Mouse (Mus musculus) MEL (cell line): Measurements from ENCODE around the gene Mmp21. TPM values are rescaled to one million over a fixed set of nuclear protein-coding genes. Genes with fewer than 3 reads are reported as not detected.

Experiments used
- DNase-seq: peaks from one replicate; pipeline ENCODE4 v3.0.0; 2011; ENCODE audit warnings: low read depth, low spot score
- H3K27ac ChIP-seq: 2 replicates; pipeline ENCODE4 v1.5.1; 2012; ENCODE audit warnings: low read depth, mild to moderate bottlenecking, control low read depth, low read length, moderate library complexity; ENCODE audit not compliant: control insufficient read depth
- H3K27me3 ChIP-seq, 2 experiments: fragments of 150-350 bp in 1 of 2; sonication (generic) in 1 of 2; 2 replicates each; pipeline ENCODE4 v1.6.1; 2012; ENCODE audit warnings: low read length in 2 of 2, mild to moderate bottlenecking in 2 of 2, improper control_type of control experiment in 1 of 2, moderate library complexity in 1 of 2; ENCODE audit not compliant: insufficient read depth in 2 of 2, control insufficient read depth in 1 of 2
- H3K36me3 ChIP-seq, 2 experiments: 2 replicates each; pipeline ENCODE4 v1.6.1; 2012 to 2014; ENCODE audit warnings: low read length in 2 of 2, improper control_type of control experiment in 1 of 2, inconsistent platforms in 1 of 2, mild to moderate bottlenecking in 1 of 2; ENCODE audit not compliant: insufficient read depth in 2 of 2, control insufficient read depth in 1 of 2
- H3K4me1 ChIP-seq, 2 experiments: fragments of 150-350 bp in 1 of 2; sonication (generic) in 1 of 2; 2 replicates each; pipeline ENCODE4 v1.6.1; 2012; ENCODE audit warnings: low read length in 2 of 2, improper control_type of control experiment in 1 of 2, mild to moderate bottlenecking in 1 of 2; ENCODE audit not compliant: insufficient read depth in 2 of 2, control insufficient read depth in 1 of 2
- H3K4me3 ChIP-seq, 2 experiments: fragments of 150-350 bp in 1 of 2; sonication (generic) in 1 of 2; 2 replicates each; pipeline ENCODE4 v1.5.1; 2012; ENCODE audit warnings: low read depth in 2 of 2, low read length in 2 of 2, mild to moderate bottlenecking in 2 of 2, moderate library complexity in 2 of 2, control low read depth in 1 of 2, improper control_type of control experiment in 1 of 2; ENCODE audit not compliant: control insufficient read depth in 1 of 2, insufficient read depth in 1 of 2
- H3K79me2 ChIP-seq: 2 replicates; pipeline ENCODE4 v1.6.1; 2012; ENCODE audit warnings: mild to moderate bottlenecking, low read length, moderate library complexity; ENCODE audit not compliant: control insufficient read depth, poor library complexity, insufficient read depth
- H3K9ac ChIP-seq: 2 replicates; pipeline ENCODE4 v1.6.1; 2012; ENCODE audit warnings: low read depth, mild to moderate bottlenecking, control low read depth, low read length, moderate library complexity; ENCODE audit not compliant: control insufficient read depth, poor library complexity, severe bottlenecking
- H3K9me3 ChIP-seq: fragments of 150-350 bp; sonication (generic); replicated peaks from 2 replicates; pipeline ENCODE4 v1.6.1; 2012; ENCODE audit warnings: mild to moderate bottlenecking, low read length, improper control_type of control experiment, moderate library complexity; ENCODE audit not compliant: insufficient read depth
- BHLHE40 ChIP-seq: IDR thresholded peaks from 2 replicates; pipeline ENCODE4 v1.6.1; 2012; ENCODE audit warnings: low read depth, mild to moderate bottlenecking, inconsistent platforms, low read length, improper control_type of control experiment, borderline replicate concordance
- CHD2 ChIP-seq: IDR thresholded peaks from 2 replicates; pipeline ENCODE4 v1.6.1; 2011; ENCODE audit warnings: low read length, improper control_type of control experiment
- CTCF ChIP-seq, 3 experiments: IDR thresholded peaks in 2 of 3; conservative IDR thresholded peaks in 1 of 3; 2 replicates each; pipeline ENCODE4 v1.5.1; 2011 to 2012; ENCODE audit warnings: low read length in 3 of 3, low read depth in 2 of 3, mild to moderate bottlenecking in 2 of 3, improper control_type of control experiment in 1 of 3, inconsistent platforms in 1 of 3, mixed read lengths in 1 of 3, moderate library complexity in 1 of 3; ENCODE audit not compliant: control insufficient read depth in 1 of 3, insufficient read depth in 1 of 3, poor library complexity in 1 of 3, severe bottlenecking in 1 of 3
- E2F4 ChIP-seq: IDR thresholded peaks from 2 replicates; pipeline ENCODE4 v1.6.1; 2011; ENCODE audit warnings: low read depth, low read length, improper control_type of control experiment, borderline replicate concordance
- ELF1 ChIP-seq: IDR thresholded peaks from 2 replicates; pipeline ENCODE4 v1.6.1; 2014; ENCODE audit warnings: low read depth, mild to moderate bottlenecking, inconsistent platforms, low read length, improper control_type of control experiment, moderate library complexity
- EP300 ChIP-seq, 2 experiments: IDR thresholded peaks; 2 replicates each; pipeline ENCODE4 v1.6.1; 2011; ENCODE audit warnings: improper control_type of control experiment in 2 of 2, low read length in 2 of 2, low read depth in 1 of 2, mild to moderate bottlenecking in 1 of 2
- ETS1 ChIP-seq: IDR thresholded peaks from 2 replicates; pipeline ENCODE4 v1.6.1; 2012; ENCODE audit warnings: low read depth, mild to moderate bottlenecking, inconsistent platforms, low read length, improper control_type of control experiment, moderate library complexity
- GATA1 ChIP-seq: IDR thresholded peaks from 2 replicates; pipeline ENCODE4 v1.6.1; 2011; ENCODE audit warnings: low read depth, low read length, improper control_type of control experiment
- HCFC1 ChIP-seq: IDR thresholded peaks from 2 replicates; pipeline ENCODE4 v1.6.1; 2012; ENCODE audit warnings: low read depth, mild to moderate bottlenecking, inconsistent platforms, low read length, improper control_type of control experiment, moderate library complexity
- JUND ChIP-seq: IDR thresholded peaks from 2 replicates; pipeline ENCODE4 v1.6.1; 2011; ENCODE audit warnings: low read depth, mild to moderate bottlenecking, improper control_type of control experiment, low read length
- MAFK ChIP-seq: IDR thresholded peaks from 2 replicates; pipeline ENCODE4 v1.6.1; 2011; ENCODE audit warnings: low read depth, mild to moderate bottlenecking, low read length, improper control_type of control experiment, borderline replicate concordance
- MAX ChIP-seq: IDR thresholded peaks from 2 replicates; pipeline ENCODE4 v1.6.1; 2011; ENCODE audit warnings: low read length, improper control_type of control experiment
- MAZ ChIP-seq: IDR thresholded peaks from 2 replicates; pipeline ENCODE4 v1.6.1; 2012; ENCODE audit warnings: low read depth, mild to moderate bottlenecking, inconsistent platforms, low read length, improper control_type of control experiment
- MEF2A ChIP-seq: IDR thresholded peaks from 2 replicates; pipeline ENCODE4 v1.6.1; 2014; ENCODE audit warnings: low read depth, mild to moderate bottlenecking, inconsistent platforms, low read length, improper control_type of control experiment; ENCODE audit not compliant: poor library complexity, insufficient replicate concordance, severe bottlenecking; ENCODE audit errors: extremely low read depth
- MXI1 ChIP-seq: IDR thresholded peaks from 2 replicates; pipeline ENCODE4 v1.6.1; 2011; ENCODE audit warnings: mild to moderate bottlenecking, low read depth, low read length, improper control_type of control experiment
- MYC ChIP-seq: IDR thresholded peaks from 2 replicates; pipeline ENCODE4 v1.6.1; 2011; ENCODE audit warnings: low read depth, mild to moderate bottlenecking, low read length, improper control_type of control experiment, moderate library complexity
- NELFE ChIP-seq: IDR thresholded peaks from 2 replicates; pipeline ENCODE4 v1.6.1; 2011; ENCODE audit warnings: low read depth, low read length, improper control_type of control experiment
- POLR2A ChIP-seq, 2 experiments: IDR thresholded peaks; 2 replicates each; pipeline ENCODE4 v1.6.1; 2011 to 2012; ENCODE audit warnings: low read length in 2 of 2, mild to moderate bottlenecking in 2 of 2, control low read depth in 1 of 2, improper control_type of control experiment in 1 of 2, low read depth in 1 of 2, moderate library complexity in 1 of 2; ENCODE audit not compliant: control insufficient read depth in 1 of 2, insufficient read depth in 1 of 2, poor library complexity in 1 of 2
- POLR2AphosphoS2 ChIP-seq: IDR thresholded peaks from 2 replicates; pipeline ENCODE4 v1.6.1; 2011; ENCODE audit warnings: low read length, improper control_type of control experiment
- RAD21 ChIP-seq: IDR thresholded peaks from 2 replicates; pipeline ENCODE4 v1.6.1; 2011; ENCODE audit warnings: mild to moderate bottlenecking, low read depth, low read length, improper control_type of control experiment
- RCOR1 ChIP-seq: IDR thresholded peaks from 2 replicates; pipeline ENCODE4 v1.6.1; 2012; ENCODE audit warnings: low read depth, mild to moderate bottlenecking, inconsistent platforms, low read length, improper control_type of control experiment
- SIN3A ChIP-seq: IDR thresholded peaks from 2 replicates; pipeline ENCODE4 v1.6.1; 2012; ENCODE audit warnings: low read length, improper control_type of control experiment, inconsistent platforms
- SMC3 ChIP-seq: IDR thresholded peaks from 2 replicates; pipeline ENCODE4 v1.6.1; 2011; ENCODE audit warnings: low read depth, low read length, improper control_type of control experiment
- TAL1 ChIP-seq: IDR thresholded peaks from 2 replicates; pipeline ENCODE4 v1.6.1; 2012; ENCODE audit warnings: mild to moderate bottlenecking, inconsistent platforms, low read length, moderate library complexity, mixed read lengths
- TCF12 ChIP-seq: IDR thresholded peaks from 2 replicates; pipeline ENCODE4 v1.6.1; 2014; ENCODE audit warnings: low read depth, mild to moderate bottlenecking, inconsistent platforms, low read length, improper control_type of control experiment, moderate library complexity
- UBTF ChIP-seq: IDR thresholded peaks from 2 replicates; pipeline ENCODE4 v1.6.1; 2012; ENCODE audit warnings: low read depth, mild to moderate bottlenecking, inconsistent platforms, low read length, improper control_type of control experiment, moderate library complexity, borderline replicate concordance; ENCODE audit not compliant: insufficient read depth
- USF1 ChIP-seq: IDR thresholded peaks from 2 replicates; pipeline ENCODE4 v1.6.1; 2014; ENCODE audit warnings: low read depth, mild to moderate bottlenecking, inconsistent platforms, low read length, improper control_type of control experiment, moderate library complexity
- USF2 ChIP-seq, 2 experiments: IDR thresholded peaks; 2 replicates each; pipeline ENCODE4 v1.6.1; 2011 to 2012; ENCODE audit warnings: improper control_type of control experiment in 2 of 2, low read length in 2 of 2, borderline replicate concordance in 1 of 2, inconsistent platforms in 1 of 2, low read depth in 1 of 2, mild to moderate bottlenecking in 1 of 2; ENCODE audit not compliant: insufficient read depth in 1 of 2
- ZC3H11A ChIP-seq: IDR thresholded peaks from 2 replicates; pipeline ENCODE4 v1.6.1; 2012; ENCODE audit warnings: low read depth, mild to moderate bottlenecking, inconsistent platforms, low read length, improper control_type of control experiment
- ZKSCAN1 ChIP-seq: IDR thresholded peaks from 2 replicates; pipeline ENCODE4 v1.6.1; 2012; ENCODE audit warnings: low read depth, mild to moderate bottlenecking, inconsistent platforms, low read length, improper control_type of control experiment, moderate library complexity
- ZNF384 ChIP-seq: IDR thresholded peaks from 2 replicates; pipeline ENCODE4 v1.6.1; 2012; ENCODE audit warnings: low read depth, mild to moderate bottlenecking, inconsistent platforms, low read length, improper control_type of control experiment
- polyA plus RNA-seq, 2 experiments: library from polyadenylated mRNA; stranded (reverse) in 1 of 2; unstranded in 1 of 2; fragments of >175 nt in 1 of 2; fragments of >200 nt in 1 of 2; gene quantifications; 2 replicates each; pipeline versions ENCODE4 v1.2.1 to v1.2.4; 2012; ENCODE audit warnings: low replicate concordance in 2 of 2, low read depth in 1 of 2; ENCODE audit not compliant: insufficient read length in 2 of 2, insufficient read depth in 1 of 2, missing spikeins in 1 of 2
- total RNA-seq: library from RNA; depleted of rRNA; stranded (reverse); fragments of 300-350 nt; gene quantifications from 2 replicates; pipeline ENCODE4 v1.2.3, GENCODE M21; 2012

Gene Mmp21
- total and polyA plus RNA-seq, 3 experiments, result not detected

DNA sequence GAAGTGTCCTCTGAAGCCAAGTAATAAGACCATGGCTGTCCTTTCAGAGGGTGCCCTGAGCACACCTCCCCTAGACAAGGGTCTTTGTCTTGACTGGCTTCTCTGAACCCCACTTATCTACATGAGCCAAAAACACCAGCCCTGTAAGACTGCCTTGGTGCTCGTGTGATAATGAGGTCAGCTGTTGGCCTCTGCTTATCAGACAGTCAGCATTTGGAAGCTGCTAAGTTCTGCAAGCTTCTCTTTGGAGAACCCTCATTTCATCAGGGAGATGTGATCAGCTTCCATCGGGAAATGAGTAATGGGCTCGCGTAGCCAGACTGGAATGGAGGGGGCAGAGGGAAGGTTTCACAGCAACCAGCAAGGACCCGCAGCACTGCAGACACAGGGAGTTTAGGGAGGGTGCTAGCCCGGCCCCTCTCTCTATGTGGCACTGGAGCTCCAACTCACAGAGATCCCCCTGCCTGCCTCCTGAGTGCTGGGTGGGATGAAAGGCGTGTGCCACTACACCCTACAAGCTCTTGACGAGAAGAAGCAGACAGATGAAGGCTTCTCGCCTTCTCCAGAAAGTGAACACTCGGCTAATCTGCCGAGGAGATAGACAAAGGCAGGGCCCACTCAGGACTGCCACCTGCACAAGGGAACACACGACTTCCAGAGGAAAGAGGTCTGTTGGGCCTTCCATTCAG is 18.3 kb upstream of the Mmp21 start:
- Histone ChIP-seq H3K4me3 (no peak overlapping the region; a peak in 1 of 4 replicates), H3K79me2 (no peaks in the 10 kb centered on the region), H3K9me3 (no peaks in the 10 kb centered on the region), H3K27me3 (no peaks in the 10 kb centered on the region), H3K9ac (peak overlapping the region; percentile 40), H3K27ac (peak overlapping the region; percentile 75), H3K4me1 (peaks cover 13 to 26% of the 10 kb centered on the region in 2 experiments), H3K36me3 (peaks cover 0 to 25% of the 10 kb centered on the region in 2 experiments; a peak in 2 of 4 replicates)
- TF ChIP-seq POLR2AphosphoS2 (peak; percentile 71), ZNF384 (no peak), ZC3H11A (no peak), SMC3 (no peak), POLR2A (IDR thresholded peaks at IDR 0.05; ENCODE audit: control insufficient read depth in 1 of 2, insufficient read depth in 1 of 2, low read depth in 1 of 2, low read length in 2 of 2, poor library complexity in 1 of 2) (no peak), BHLHE40 (peak; percentile 80; the same call in 1 of the 2 replicates), E2F4 (no peak), MAFK (peak; percentile 52; the same call in 1 of the 2 replicates), JUND (no peak), USF1 (peak; percentile 63; the same call in 1 of the 2 replicates), USF2 (IDR thresholded peaks at IDR 0.05; ENCODE audit: borderline replicate concordance in 1 of 2, insufficient read depth in 1 of 2, low read depth in 1 of 2, low read length in 2 of 2) (no peak), CHD2 (peak; percentile 43; the same call in 1 of the 2 replicates), ELF1 (0 out of 2 replicates have a peak, but pooled peaks have one; percentile 17), RAD21 (no peak), SIN3A (peak; percentile 88), CTCF (IDR thresholded peaks at IDR 0.05 in 2 of 3, conservative IDR thresholded peaks at IDR 0.05 in 1 of 3; ENCODE audit: control insufficient read depth in 1 of 3, insufficient read depth in 1 of 3, low read depth in 2 of 3, low read length in 3 of 3, poor library complexity in 1 of 3, severe bottlenecking in 1 of 3) (no peak), MAZ (0 out of 2 replicates have a peak, but pooled peaks have one; percentile 42), NELFE (no peak), MYC (0 out of 2 replicates have a peak, but pooled peaks have one; percentile 22), MXI1 (peak; percentile 51; the same call in 1 of the 2 replicates), EP300 (IDR thresholded peaks at IDR 0.05; ENCODE audit: low read depth in 1 of 2, low read length in 2 of 2) (peak; percentile 97 to 98), RCOR1 (peak; percentile 89), ETS1 (peak; percentile 99), MEF2A (peak; percentile 26; the same call in 1 of the 2 replicates), GATA1 (peak; percentile 98), TAL1 (peak; percentile 93), TCF12 (peak; percentile 99), HCFC1 (0 out of 2 replicates have a peak, but pooled peaks have one; percentile 22), ZKSCAN1 (no peak), UBTF (no peak), MAX (peak; percentile 43; the same call in 1 of the 2 replicates)
- peak; percentile 84 for DNase-seq
